ENCODE assay signal across 15 mouse cellular contexts in genomic region chr3:152336085-152336484, GRCm38 (mm10).
"Had no signal": no experiment of that assay in that cellular context is flagged by ENCODE, and none has a peak within 500 bp of the region (broad histone marks: within the 10 kb centered on the region; RNA-seq: fewer than 3 reads in every experiment).

No protein-coding gene starts in this region.

- H3K9ac ChIP-seq: neural tube, embryonic 15.5 days; stomach, embryonic 15.5 days had no signal

- H3K4me2 ChIP-seq: neural tube, embryonic 15.5 days; stomach, embryonic 15.5 days had no signal

- H3K27me3 ChIP-seq: neural tube, embryonic 15.5 days; stomach, embryonic 15.5 days had no signal

- H3K4me3 ChIP-seq: neural tube, embryonic 15.5 days; stomach, embryonic 15.5 days had no signal

- DNase-seq: retina, postnatal 1 day; right cerebral cortex, adult 18-20 months; right cerebral cortex, postnatal 14 days; right cerebral cortex, postnatal 25 days; right cerebral cortex, postnatal 4 days; spleen, adult 18-20 months; thymus, adult 18-20 months; thymus, adult 2 months; thymus, postnatal 14 days; thymus, postnatal 25 days; thymus, postnatal 36 days; thymus, postnatal 4 days had no signal

- H3K4me1 ChIP-seq: stomach, embryonic 15.5 days had no signal

- H3K27ac ChIP-seq: neural tube, embryonic 15.5 days; stomach, embryonic 15.5 days; stomach, postnatal 0 days had no signal

- H3K9me3 ChIP-seq: neural tube, embryonic 15.5 days; stomach, embryonic 15.5 days had no signal
